Mouse (Mus musculus): ENCODE results near the gene Pim2. TPM values are rescaled to one million over a fixed set of nuclear protein-coding genes. Genes with fewer than 3 reads are reported as not detected.

Gene Pim2
- 121 TPM for total RNA-seq (2023)

GRCm38 (mm10) chrX:7878007-7878419 lies at the start of gene Pim2:
Pim2 (plus strand) TSS chrX:7878262.

DNA sequence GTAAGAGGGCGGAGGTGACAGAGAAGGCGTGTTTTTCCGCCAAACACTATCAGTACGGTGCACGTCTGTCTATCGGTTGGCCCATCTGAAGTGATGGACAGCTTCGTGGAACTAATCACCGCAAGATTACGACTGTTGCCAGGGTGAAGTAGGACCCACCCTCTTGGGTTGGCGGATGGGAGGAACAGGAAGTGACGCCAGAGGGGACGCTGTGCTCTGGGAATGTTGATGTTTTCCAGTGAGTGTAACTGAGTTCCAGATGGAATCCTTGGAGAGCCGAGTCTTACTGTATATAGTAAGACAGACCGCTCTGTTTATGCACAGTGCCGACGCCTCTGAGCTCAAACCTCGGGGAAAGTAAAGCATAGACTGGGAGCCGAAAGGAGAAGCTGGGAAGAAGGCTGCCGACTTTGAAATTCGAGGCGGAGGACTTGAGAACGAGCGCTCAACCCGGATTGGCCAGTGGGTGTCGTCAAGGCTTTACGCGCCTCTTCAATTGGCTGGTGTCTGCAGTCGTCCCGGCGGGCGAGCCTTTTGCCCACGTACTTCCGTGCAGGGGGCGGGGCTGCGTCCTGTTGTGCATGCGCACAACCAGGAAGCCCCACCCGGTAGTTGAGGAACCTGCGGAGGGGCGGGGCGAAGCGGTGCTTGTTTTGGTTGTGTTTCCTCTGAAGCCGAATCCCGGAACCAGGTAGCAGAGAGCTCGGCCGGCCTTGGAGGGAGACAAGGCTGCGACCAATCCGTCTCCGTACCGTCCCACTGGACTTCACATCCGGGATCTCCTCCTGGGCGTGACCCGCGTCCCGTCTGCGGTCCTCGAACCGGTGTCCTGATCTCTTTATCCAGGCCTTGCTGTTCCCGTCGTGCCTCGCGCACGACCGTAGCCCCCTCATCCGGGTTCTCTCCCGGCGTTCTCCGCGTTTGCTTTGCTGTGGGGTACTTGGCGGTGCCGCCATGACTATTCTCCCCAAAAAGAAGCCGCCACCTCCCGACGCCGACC lies 36.6 kb upstream of the Pim2 start, which contains the start of gene Otud5:
TSS of gene Otud5 (plus strand) at position 202 of the 1,000 bp plus-strand sequence.

GRCm38 (mm10) chrX:7883841-7884567 lies 5.9 kb downstream of the Pim2 start, which contains the start of gene Slc35a2:
Slc35a2 (plus strand) TSS chrX:7884028.

GRCm38 (mm10) chrX:7898880-7899874 lies 21.1 kb downstream of the Pim2 start, which contains the start of the genes Pqbp1 and Timm17b:
Pqbp1 (minus strand) TSS chrX:7899269.
Timm17b (plus strand) TSS chrX:7899357.

GRCm38 (mm10) chrX:7907735-7908134 lies 29.7 kb downstream of the Pim2 start, which contains the start of gene Gm10491:
Gm10491 (minus strand) TSS chrX:7907835.

GRCm38 (mm10) chrX:7909242-7909641 lies 31.2 kb downstream of the Pim2 start, which contains the start of gene Gm10490:
Gm10490 (plus strand) TSS chrX:7909542.

GRCm38 (mm10) chrX:7919601-7920383 lies 41.7 kb downstream of the Pim2 start, which contains the start of gene Pcsk1n:
Pcsk1n (plus strand) TSS chrX:7919822.

GRCm38 (mm10) chrX:7928270-7928790 lies 50.3 kb downstream of the Pim2 start, which contains the start of gene Eras:
Eras (minus strand) TSS chrX:7928607.

Other genes with a start within 250 kb of the Pim2 start
- 0.49 TPM for gene Syp, start 239.8 kb upstream of the Pim2 start, total RNA-seq (2023)
- 31.4 TPM for gene Prickle3, start 221.0 kb upstream of the Pim2 start, total RNA-seq (2023)
- gene Plp2, start 206.9 kb upstream of the Pim2 start, total RNA-seq (2023) = 43.3 TPM
- not detected for gene Magix, start 197.0 kb upstream of the Pim2 start, total RNA-seq (2023)
- 49.5 TPM for gene Gpkow, start 181.1 kb upstream of the Pim2 start, total RNA-seq (2023)
- 111 TPM for gene Wdr45, start 163.9 kb upstream of the Pim2 start, total RNA-seq (2023)
- not detected for gene Gm45208, start 156.0 kb upstream of the Pim2 start, total RNA-seq (2023)
- gene Praf2, start 149.8 kb upstream of the Pim2 start, total RNA-seq (2023) = 17.0 TPM
- gene Ccdc120, start 127.4 kb upstream of the Pim2 start, total RNA-seq (2023) = not detected
- 22.2 TPM for gene Tfe3, start 115.7 kb upstream of the Pim2 start, total RNA-seq (2023)
- gene Gripap1, start 88.5 kb upstream of the Pim2 start, total RNA-seq (2023) = 175 TPM
- 0.80 TPM for gene Kcnd1, start 56.0 kb upstream of the Pim2 start, total RNA-seq (2023)
- gene Otud5, start 36.9 kb upstream of the Pim2 start, total RNA-seq (2023) = 214 TPM
- 38.3 TPM for gene Slc35a2, start 5.8 kb downstream of the Pim2 start, total RNA-seq (2023)
- 68.3 TPM for gene Pqbp1, start 21.0 kb downstream of the Pim2 start, total RNA-seq (2023)
- gene Timm17b, start 21.1 kb downstream of the Pim2 start, total RNA-seq (2023) = 31.9 TPM
- not detected for gene Gm10491, start 29.6 kb downstream of the Pim2 start, total RNA-seq (2023)
- gene Gm10490, start 31.3 kb downstream of the Pim2 start, total RNA-seq (2023) = not detected
- gene Pcsk1n, start 41.6 kb downstream of the Pim2 start, total RNA-seq (2023) = not detected
- gene Eras, start 50.3 kb downstream of the Pim2 start, total RNA-seq (2023) = not detected
- 11.2 TPM for gene Hdac6, start 69.6 kb downstream of the Pim2 start, total RNA-seq (2023)
- 0.61 TPM for gene Gata1, start 99.8 kb downstream of the Pim2 start, total RNA-seq (2023)
- not detected for gene Glod5, start 140.2 kb downstream of the Pim2 start, total RNA-seq (2023)
- gene Suv39h1, start 196.5 kb downstream of the Pim2 start, total RNA-seq (2023) = 32.6 TPM
- 100 TPM for gene Was, start 212.2 kb downstream of the Pim2 start, total RNA-seq (2023)

Measured in CD8-positive naive resting alpha-beta T cell, adult 57 days (primary cell).